Mouse (Mus musculus): Measurements from ENCODE around the gene Olfr1390. TPM values are rescaled to one million over a fixed set of nuclear protein-coding genes. Genes with fewer than 3 reads are reported as not detected.

Olfr1390 gene
- not detected in 2 replicates for polyA plus RNA-seq (2012; rRNA removed)

DNA sequence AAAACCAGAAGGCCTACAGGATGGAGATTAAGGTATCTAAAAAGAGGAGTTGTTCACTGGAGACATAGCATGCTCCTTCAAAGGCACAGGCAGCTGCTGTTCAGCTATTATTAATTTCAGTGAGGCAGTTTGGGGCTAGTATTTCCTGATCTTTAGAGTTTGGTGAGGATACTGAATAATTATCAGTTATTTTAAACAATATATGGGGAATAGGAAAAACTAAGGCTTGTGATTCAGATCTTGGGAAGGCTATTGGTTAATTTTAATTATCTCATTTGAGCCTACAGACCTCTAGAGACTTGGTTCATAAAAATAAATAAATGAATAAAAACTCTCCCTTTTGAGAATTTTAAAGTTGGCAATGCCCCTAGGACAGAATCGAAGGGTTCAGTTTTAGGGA is at the start of gene Olfr1390:
Gene Olfr1390 (plus strand): TSS at position 301 of the 400 bp plus-strand sequence.

DNA sequence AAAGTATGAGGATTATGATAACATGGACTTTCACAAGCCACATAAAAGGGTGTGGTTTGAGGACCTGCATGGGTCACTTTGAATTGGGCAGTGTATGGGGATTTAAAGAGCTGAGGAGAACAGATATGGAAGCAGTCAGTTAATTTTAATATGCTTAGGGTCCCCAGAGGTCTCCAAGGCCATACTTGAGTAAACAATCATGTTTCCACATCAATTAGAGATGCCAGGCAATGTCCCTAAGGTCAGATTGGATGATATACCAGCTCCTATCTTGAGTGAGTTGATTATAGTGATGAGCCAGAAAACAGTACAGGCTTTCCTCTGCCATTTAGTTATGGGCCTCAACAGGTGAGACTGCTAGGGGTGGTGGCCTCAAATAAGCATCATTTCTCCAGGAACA is 30.5 kb upstream of the Olfr1390 start, which contains the start of gene Olfr10:
Gene Olfr10 (plus strand): TSS at position 301 of the 400 bp plus-strand sequence.

DNA sequence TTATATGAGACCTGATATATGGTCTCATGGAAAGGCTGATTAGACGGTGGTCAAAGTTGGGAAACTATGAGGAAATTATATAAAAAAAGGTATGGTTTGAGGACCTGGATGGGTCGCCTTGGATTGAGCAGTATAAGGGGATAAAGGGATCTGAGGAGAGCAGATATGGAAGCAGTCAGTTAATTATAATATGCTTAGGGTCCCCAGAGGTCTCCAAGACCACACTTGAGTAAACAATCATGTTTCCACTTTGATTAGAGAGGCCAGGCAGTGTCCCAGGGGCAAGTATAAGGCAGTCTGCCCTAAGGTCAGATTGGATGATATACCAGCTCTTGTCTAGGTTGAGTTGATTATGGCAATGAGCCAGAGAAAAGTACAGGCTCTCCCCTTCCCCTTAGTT is 12.5 kb upstream of the Olfr1390 start, which contains the start of gene Olfr1391:
Gene Olfr1391 (plus strand): TSS at position 301 of the 400 bp plus-strand sequence.

Other genes with a start within 250 kb of the Olfr1390 start
- gene Olfr1396, start 220.3 kb upstream of the Olfr1390 start, polyA plus RNA-seq (2012; rRNA removed): 0.15 TPM in 1 of 2 replicates, not detected in the other
- not detected in 2 replicates for gene Olfr1395, start 192.9 kb upstream of the Olfr1390 start, polyA plus RNA-seq (2012; rRNA removed)
- gene Olfr1394, start 180.8 kb upstream of the Olfr1390 start, polyA plus RNA-seq (2012; rRNA removed): not detected in 2 replicates
- 0.95 and 2.9 TPM in 2 replicates for gene Btnl9, start 148.0 kb upstream of the Olfr1390 start, polyA plus RNA-seq (2012; rRNA removed)
- 1.7 and 2.2 TPM in 2 replicates for gene Zfp62, start 131.9 kb upstream of the Olfr1390 start, polyA plus RNA-seq (2012; rRNA removed)
- gene Mgat1, start 91.0 kb upstream of the Olfr1390 start, polyA plus RNA-seq (2012; rRNA removed): 159 and 190 TPM in 2 replicates
- 0.05 and 0.08 TPM in 2 replicates for gene Olfr1393, start 56.9 kb upstream of the Olfr1390 start, polyA plus RNA-seq (2012; rRNA removed)
- 0.22 TPM in 1 of 2 replicates, not detected in the other for gene Olfr1392, start 49.9 kb upstream of the Olfr1390 start, polyA plus RNA-seq (2012; rRNA removed)
- gene Olfr10, start 30.4 kb upstream of the Olfr1390 start, polyA plus RNA-seq (2012; rRNA removed): not detected in 2 replicates
- gene Olfr1391, start 12.4 kb upstream of the Olfr1390 start, polyA plus RNA-seq (2012; rRNA removed): not detected in 2 replicates
- gene Olfr1389, start 87.9 kb downstream of the Olfr1390 start, polyA plus RNA-seq (2012; rRNA removed): not detected in 2 replicates
- 0.10 and 0.26 TPM in 2 replicates for gene Olfr1388, start 101.4 kb downstream of the Olfr1390 start, polyA plus RNA-seq (2012; rRNA removed)
- gene Olfr1387, start 120.2 kb downstream of the Olfr1390 start, polyA plus RNA-seq (2012; rRNA removed): not detected in 2 replicates
- not detected in 2 replicates for gene Olfr1386, start 129.9 kb downstream of the Olfr1390 start, polyA plus RNA-seq (2012; rRNA removed)
- gene Olfr1385, start 153.9 kb downstream of the Olfr1390 start, polyA plus RNA-seq (2012; rRNA removed): not detected in 2 replicates
- gene Olfr1384, start 171.5 kb downstream of the Olfr1390 start, polyA plus RNA-seq (2012; rRNA removed): not detected in 2 replicates
- not detected in 2 replicates for gene Olfr1383, start 184.5 kb downstream of the Olfr1390 start, polyA plus RNA-seq (2012; rRNA removed)
- gene Olfr1382, start 193.1 kb downstream of the Olfr1390 start, polyA plus RNA-seq (2012; rRNA removed): not detected in 2 replicates
- gene Olfr1381, start 208.3 kb downstream of the Olfr1390 start, polyA plus RNA-seq (2012; rRNA removed): not detected in 2 replicates
- not detected in 2 replicates for gene Olfr1380, start 221.7 kb downstream of the Olfr1390 start, polyA plus RNA-seq (2012; rRNA removed)